Mouse (Mus musculus) gastrocnemius, postnatal 10 days (tissue): ENCODE results near the gene Cps1. TPM values are rescaled to one million over a fixed set of nuclear protein-coding genes. Genes with fewer than 3 reads are reported as not detected.

Source experiments
- DNase-seq: peaks from one replicate; pipeline ENCODE4 v3.0.0; 2021; ENCODE audit warnings: mixed read lengths
- total RNA-seq, 2 experiments: library from RNA; stranded (reverse); gene quantifications; 2 replicates each; pipeline ENCODE4 v1.2.3; 2021

Cps1 gene
- total RNA-seq, 2 experiments from 2014 or later = 0.20 to 0.21 TPM

DNA sequence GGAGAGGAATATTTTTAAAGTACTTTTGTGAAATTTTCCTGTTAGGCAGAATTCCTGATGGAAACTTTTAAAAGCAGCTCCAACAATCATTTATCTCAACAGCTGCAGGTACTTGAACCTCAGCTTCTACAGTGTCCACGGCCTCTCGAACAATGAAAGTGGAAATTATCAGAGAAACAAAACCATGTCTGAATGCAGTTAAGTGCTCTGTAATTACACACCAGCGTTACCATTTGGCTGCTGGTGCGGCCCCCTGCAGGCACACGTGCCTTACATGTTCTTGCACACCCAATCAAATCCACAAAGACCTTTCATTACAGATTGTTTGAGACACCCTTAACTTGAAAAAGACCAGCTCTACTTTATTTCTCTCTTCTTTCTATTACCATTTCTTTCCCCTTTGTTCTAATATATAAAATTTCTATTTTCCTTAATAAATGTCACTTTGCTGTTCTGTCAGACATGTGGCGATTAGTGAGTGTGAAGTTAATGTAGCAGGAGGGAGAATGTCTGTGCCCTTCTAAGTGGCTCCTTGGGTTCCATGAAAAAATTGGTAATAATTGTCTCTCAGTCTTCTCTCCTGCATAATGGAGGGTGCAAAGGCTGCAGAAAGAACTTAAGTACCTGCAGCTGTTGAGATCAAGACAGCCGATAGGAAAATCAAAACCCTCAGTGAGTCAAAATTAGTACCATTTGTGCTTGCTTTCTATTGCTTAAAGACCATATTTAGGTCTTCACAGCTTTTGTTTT is 112.8 kb downstream of the Cps1 start:
- no peak for DNase-seq

DNA sequence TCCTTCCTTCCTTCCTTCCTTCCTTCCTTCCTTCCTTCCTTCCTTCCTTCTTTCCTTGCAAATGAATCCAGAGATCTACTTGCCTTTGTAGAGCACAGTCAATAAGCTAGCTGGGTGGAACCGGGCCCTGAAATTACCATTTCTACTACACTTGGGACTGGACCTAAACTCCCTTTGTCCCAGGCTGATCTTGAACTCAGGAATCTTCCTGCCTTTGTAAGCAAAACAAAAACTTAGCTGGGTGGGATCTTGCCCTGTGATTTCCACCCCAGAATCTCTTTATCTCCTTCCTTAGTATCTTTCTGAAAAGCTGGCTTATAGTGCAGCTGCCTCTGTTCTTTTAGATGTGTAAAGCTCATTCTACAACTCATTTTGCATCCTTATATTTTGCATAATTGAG is 115.6 kb downstream of the Cps1 start:
- DNase-seq = no peak

DNA sequence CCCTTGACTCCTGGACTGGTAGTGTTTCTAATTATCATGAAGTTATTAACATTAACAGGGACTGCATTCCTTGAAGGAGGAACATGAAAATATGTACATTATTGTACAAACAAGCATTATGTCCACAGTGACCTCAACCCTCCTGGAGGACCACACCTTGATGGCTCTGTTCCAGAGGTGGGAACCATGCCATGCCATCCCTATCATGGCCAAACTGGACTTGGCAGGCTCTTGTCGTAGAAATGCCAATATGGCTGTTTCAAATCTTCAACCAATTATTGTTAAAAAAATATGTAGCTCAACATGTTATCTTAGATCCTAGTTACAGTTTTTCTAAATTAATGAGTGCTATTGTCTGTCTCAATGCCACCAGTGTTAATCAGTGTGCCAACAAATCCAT is 116.1 kb downstream of the Cps1 start:
- DNase-seq = no peak

DNA sequence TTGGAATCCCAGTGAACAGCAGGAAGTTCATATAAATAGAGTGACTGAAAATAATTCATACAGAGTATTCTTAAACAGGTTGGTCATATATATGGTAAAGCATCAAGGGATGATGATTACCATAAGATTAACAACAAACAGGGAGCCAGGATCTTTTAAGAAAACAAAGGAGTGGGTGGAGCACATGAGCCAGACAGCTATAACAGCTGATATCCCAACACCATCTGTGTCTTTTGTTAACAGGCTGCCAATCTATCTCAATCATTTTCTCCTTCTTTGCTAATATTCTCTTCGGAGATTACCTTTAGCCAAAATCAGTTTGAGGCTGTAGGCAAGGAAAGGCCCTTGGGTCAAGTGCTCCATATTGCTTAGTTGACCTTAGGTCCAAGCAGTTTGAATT is 142.4 kb downstream of the Cps1 start:
- no peak for DNase-seq

DNA sequence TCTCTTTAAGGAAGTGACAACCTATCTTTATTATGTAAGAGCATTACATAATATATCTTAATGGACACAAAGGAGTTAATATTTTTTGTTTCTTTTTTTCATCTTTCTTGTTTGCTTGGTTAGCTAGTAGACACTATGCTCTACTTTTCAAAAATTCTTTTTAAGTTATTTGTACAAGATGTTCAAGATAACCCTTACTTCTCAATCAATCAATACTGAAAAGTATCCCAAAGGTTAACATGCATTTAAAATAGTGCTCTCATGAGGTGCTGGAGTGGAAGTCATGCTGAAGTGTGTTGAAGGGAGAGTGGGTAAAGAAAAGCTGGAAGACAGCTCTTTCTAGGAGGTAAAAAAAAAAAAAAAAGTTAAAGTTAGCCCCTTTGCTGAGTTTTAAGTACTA is 145.1 kb downstream of the Cps1 start:
- no peak for DNase-seq

DNA sequence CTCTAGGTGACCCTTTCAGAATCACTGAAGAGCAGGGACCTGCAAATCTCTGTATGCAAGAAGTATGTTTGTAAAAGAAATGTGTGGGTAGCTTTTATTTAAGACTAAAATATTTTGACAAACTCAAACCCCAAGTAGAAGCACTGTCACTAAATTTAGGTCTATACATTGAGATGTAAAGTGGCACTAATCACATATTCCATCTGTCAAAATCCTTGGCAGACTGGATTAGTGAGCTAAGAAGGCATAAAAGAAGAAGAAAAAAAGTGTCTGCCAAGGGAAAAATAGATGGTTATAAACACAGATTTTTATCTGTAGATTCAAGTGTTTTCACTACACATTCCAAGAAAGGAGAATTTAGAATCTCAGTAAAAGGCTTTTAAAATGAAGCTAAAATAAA is 145.6 kb downstream of the Cps1 start:
- no peak for DNase-seq

DNA sequence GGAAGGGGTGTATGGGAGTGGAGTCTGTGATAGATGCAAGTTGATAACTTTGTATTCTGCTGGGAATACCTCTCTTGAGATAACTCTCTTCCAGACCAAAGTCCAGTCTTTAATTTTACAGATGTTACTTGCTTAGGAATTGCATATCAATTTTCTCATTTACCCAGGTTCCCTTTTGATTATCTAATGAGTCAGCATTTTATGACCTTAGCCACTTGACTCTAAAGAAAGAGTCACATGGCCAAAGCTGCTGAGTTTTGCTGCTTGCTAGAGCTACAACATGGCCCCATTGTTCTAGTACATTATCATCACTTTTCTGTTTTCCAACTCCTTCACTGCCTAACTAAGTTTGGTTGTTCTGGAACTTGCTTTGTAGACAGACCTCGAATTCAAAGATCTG is 153.4 kb downstream of the Cps1 start:
- DNase-seq = no peak

Other genes with a start within 250 kb of the Cps1 start
- gene Myl1, start 177.6 kb upstream of the Cps1 start, total RNA-seq = over 10,000 TPM; 26,825 to 29,046 TPM
- 10 to 100 TPM; 29.8 to 36.0 TPM for gene Lancl1, start 84.2 kb upstream of the Cps1 start, total RNA-seq